Mouse (Mus musculus) midbrain, embryonic 11.5 days (tissue): ENCODE measurements around the gene Arid5b. TPM values are rescaled to one million over a fixed set of nuclear protein-coding genes. Genes with fewer than 3 reads are reported as not detected.
A peak's percentile ranks its signal among the peaks of the same experiment; 100 is the strongest.
"Not testable (repeated sequence)": the region's sequence is repeated elsewhere in the genome, so short reads cannot be mapped to it uniquely, and the experiment has no call there.

ENCODE experiments used
- ATAC-seq: fragments of 200-750 bp; cut with Nextera tagmentation; 2 replicates; pipeline ENCODE4 v1.8.0; 2017; ENCODE audit warnings: moderate TSS enrichment, moderate library complexity; ENCODE audit not compliant: low FRiP score
- DNase-seq: peaks from one replicate; pipeline ENCODE4 v3.0.0; 2015; ENCODE audit warnings: low spot score; ENCODE audit errors: missing footprints
- H3K27ac ChIP-seq: fragments of 300-500 bp; sonication (generic); 2 replicates; pipeline ENCODE4 v1.5.1; 2014; ENCODE audit warnings: low read depth, low read length
- H3K27me3 ChIP-seq: fragments of 300-500 bp; sonication (generic); 2 replicates; pipeline ENCODE4 v1.6.1; 2014; ENCODE audit warnings: mild to moderate bottlenecking, low read length, moderate library complexity, mixed read lengths; ENCODE audit not compliant: control insufficient read depth, insufficient read depth
- H3K36me3 ChIP-seq: fragments of 300-500 bp; sonication (generic); 2 replicates; pipeline ENCODE4 v1.6.1; 2014; ENCODE audit warnings: mild to moderate bottlenecking, low read length, moderate library complexity, mixed read lengths; ENCODE audit not compliant: control insufficient read depth, insufficient read depth
- H3K4me1 ChIP-seq: fragments of 300-500 bp; sonication (generic); 2 replicates; pipeline ENCODE4 v1.6.1; 2014; ENCODE audit warnings: low read length; ENCODE audit not compliant: control insufficient read depth, insufficient read depth
- H3K4me2 ChIP-seq: fragments of 300-500 bp; sonication (generic); 2 replicates; pipeline ENCODE4 v1.6.1; 2014; ENCODE audit warnings: mild to moderate bottlenecking, moderate library complexity
- H3K4me3 ChIP-seq: fragments of 300-500 bp; sonication (generic); 2 replicates; pipeline ENCODE4 v1.5.1; 2014; ENCODE audit warnings: low read depth, low read length
- H3K9ac ChIP-seq: fragments of 300-500 bp; sonication (generic); 2 replicates; pipeline ENCODE4 v1.6.1; 2014; ENCODE audit warnings: low read length
- H3K9me3 ChIP-seq: fragments of 300-500 bp; sonication (generic); 2 replicates; pipeline ENCODE4 v1.6.1; 2016; ENCODE audit warnings: low read length; ENCODE audit not compliant: control insufficient read depth
- WGBS: fragments of 180-500 bp; shearing (Covaris S2); extraction: QIAGEN DNeasy Blood & Tissue Kit; methylation state at CpG from one replicate; pipeline ENCODE4 v1.1.7; 2014; 5-methylcytosine and 5-hydroxymethylcytosine counted together
- polyA plus RNA-seq: library from polyadenylated mRNA; unstranded; fragments of >200 nt; fragmentation: Nextera tagmentation; extraction: Ambion mirVana; gene quantifications from 2 replicates; pipeline ENCODE4 v1.2.1, GENCODE M21; 2014

Gene Arid5b
- polyA plus RNA-seq, 1 experiment from 2014 or later = 13.4 TPM

DNA sequence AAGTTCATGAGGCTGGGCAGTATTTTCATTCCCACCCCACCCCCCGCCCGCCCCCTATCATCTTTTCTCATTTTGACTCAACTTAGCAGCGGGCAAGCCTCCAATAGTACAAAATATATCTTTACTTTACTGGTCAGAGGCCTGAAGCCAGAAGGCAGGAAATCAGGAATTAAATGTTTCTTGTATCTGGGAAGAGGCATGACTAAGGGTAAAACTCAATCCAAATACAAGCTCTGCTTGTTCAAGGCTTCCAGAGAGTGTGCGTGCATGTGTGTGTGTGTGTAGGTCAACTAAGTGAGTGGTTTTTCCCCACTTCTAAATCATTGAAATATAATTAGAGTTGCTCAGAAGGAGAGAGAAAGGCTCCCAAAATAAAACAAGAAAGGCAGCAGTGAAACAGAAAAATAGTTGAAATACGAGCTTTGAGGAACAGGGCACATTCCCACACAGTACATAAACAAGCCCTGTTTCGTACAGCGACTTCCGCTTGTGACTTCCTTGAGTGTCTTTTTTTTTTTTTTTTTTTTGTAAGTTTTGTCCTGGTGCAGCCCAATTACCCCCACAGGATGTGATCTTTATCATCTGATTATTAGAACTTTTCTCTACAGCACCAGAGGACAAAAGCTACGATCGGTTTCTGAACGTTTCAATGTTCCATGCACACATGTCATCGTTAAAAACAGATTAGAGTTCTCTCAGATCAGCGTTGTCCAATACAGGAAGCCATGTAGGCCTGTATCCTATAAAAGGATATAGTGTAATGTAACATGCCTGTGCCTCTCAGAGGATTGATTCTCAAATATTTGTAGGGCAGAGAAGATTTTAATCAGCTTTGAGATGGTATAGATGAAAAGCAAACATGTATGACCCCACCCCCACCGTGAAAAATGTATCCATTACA is 173.4 kb downstream of the Arid5b start:
- 69% methylated on average over 14 of the region's 14 CpGs for WGBS
- DNase-seq = peak; percentile 86
- H3K4me2 ChIP-seq = no peak overlapping the region

DNA sequence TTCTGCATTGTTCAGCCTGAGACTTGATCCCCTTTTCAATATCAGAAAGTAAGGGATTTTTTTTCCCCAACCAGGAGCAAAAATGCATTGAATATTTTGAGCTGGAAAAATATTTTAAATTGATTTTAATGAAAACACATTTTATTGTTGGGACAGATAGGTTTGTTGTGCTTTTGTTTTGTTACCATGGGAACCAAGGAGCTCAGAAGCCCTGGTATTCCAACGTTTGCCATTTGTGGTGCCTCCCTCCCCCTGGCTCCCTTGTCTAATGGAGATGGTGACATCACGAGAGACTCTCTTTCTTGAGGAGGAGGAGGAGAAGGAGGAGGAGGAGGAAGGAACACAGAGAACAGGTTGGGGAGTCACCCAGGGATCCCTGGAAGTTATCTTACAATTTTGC is 174.1 kb downstream of the Arid5b start:
- no peak overlapping the region for H3K9ac ChIP-seq
- H3K4me3 ChIP-seq = no peak overlapping the region
- H3K27me3 ChIP-seq = no peaks in the 10 kb centered on the region
- H3K9me3 ChIP-seq = no peaks in the 10 kb centered on the region
- H3K4me2 ChIP-seq = no peak overlapping the region
- peaks cover 5% of the 10 kb centered on the region; the same call in 1 of the 2 replicates for H3K4me1 ChIP-seq
- WGBS = 6% methylated on average over 2 of the region's 2 CpGs
- no peaks in the 10 kb centered on the region for H3K36me3 ChIP-seq
- no peak; the same call in 1 of the 2 replicates for ATAC-seq
- no peak overlapping the region for H3K27ac ChIP-seq
- DNase-seq = peak; percentile 89

More for the DNA sequence above, 173.4 kb downstream of the Arid5b start:
- Histone ChIP-seq H3K27me3 (no peaks in the 10 kb centered on the region), H3K9me3 (no peaks in the 10 kb centered on the region), H3K4me1 (peaks cover 5% of the 10 kb centered on the region; the same call in 1 of the 2 replicates), H3K4me3 (no peak overlapping the region), H3K36me3 (no peaks in the 10 kb centered on the region), H3K9ac (no peak overlapping the region), H3K27ac (no peak overlapping the region)
- ATAC-seq = no peak

- H3K4me1 ChIP-seq = peaks cover 5% of the 10 kb centered on the region; the same call in 1 of the 2 replicates
- H3K4me2 ChIP-seq = no peak overlapping the region
- 81% methylated on average over 5 of the region's 5 CpGs for WGBS
- no peak overlapping the region for H3K4me3 ChIP-seq
- no peak overlapping the region for H3K9ac ChIP-seq
- H3K27ac ChIP-seq = no peak overlapping the region
- ATAC-seq (0 out of 2 replicates have a peak, but pooled peaks have one; percentile 44), DNase-seq (no peak)
- no peaks in the 10 kb centered on the region for H3K9me3 ChIP-seq
- no peaks in the 10 kb centered on the region for H3K36me3 ChIP-seq
- H3K27me3 ChIP-seq = no peaks in the 10 kb centered on the region
Measured at GRCm38 (mm10) chr10:68103988-68104387, 174.6 kb downstream of the Arid5b start.

DNA sequence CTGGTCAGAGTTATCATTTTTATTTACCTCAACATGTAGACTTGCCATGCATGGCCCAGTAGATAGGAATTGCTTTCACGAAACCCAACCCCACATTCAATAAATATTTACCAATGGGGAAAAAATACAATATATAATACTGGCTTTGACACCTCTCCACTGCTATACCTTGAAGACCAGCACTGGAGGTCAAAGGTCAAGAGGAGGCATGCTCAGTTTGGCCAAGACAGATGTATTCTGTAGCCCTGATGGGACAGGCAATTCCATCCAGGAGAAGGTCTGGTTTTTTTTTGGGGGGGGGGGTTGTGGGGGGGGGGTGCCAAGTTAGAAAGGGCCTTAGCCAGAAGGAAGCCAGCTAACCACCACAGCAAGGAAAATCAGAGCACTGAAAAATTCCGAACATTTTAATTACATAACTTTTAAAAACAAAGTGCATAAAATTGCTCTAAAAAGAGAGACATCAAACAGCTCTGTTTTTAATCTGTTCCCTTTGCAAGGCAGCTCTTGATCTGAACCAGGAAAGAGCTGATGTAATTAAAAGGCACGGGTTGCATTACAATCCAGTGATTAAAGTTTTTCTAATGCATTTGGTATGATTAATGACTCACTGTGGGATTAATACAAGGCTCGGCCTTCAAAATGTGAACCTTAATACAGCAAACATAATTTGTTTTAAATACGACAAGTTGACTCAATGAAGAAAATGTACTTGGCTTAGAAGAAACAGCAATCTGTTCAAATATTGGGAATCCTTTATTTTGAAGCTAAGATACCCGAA is 175.3 kb downstream of the Arid5b start:
- Histone ChIP-seq H3K4me3 (no peak overlapping the region), H3K27ac (no peak overlapping the region), H3K9ac (no peak overlapping the region), H3K36me3 (no peaks in the 10 kb centered on the region; the same call in 1 of the 2 replicates), H3K4me2 (no peak overlapping the region), H3K4me1 (peaks cover 5% of the 10 kb centered on the region; the same call in 1 of the 2 replicates), H3K27me3 (no peaks in the 10 kb centered on the region), H3K9me3 (no peaks in the 10 kb centered on the region)
- DNase-seq = peak; percentile 84
- 83% methylated on average over 6 of the region's 6 CpGs for WGBS
- ATAC-seq = no peak; the same call in 1 of the 2 replicates

- no peaks in the 10 kb centered on the region for H3K27me3 ChIP-seq
- ATAC-seq = no peak
- H3K4me3 ChIP-seq = no peak overlapping the region
- peak; percentile 33 for DNase-seq
- no peaks in the 10 kb centered on the region for H3K9me3 ChIP-seq
- WGBS = 95% methylated on average over 6 of the region's 6 CpGs
- peaks cover 5% of the 10 kb centered on the region; the same call in 1 of the 2 replicates for H3K4me1 ChIP-seq
- H3K9ac ChIP-seq = no peak overlapping the region
- H3K27ac ChIP-seq = no peak overlapping the region
- H3K36me3 ChIP-seq = peaks cover 4% of the 10 kb centered on the region; the same call in 1 of the 2 replicates
- H3K4me2 ChIP-seq = no peak overlapping the region
Measured at GRCm38 (mm10) chr10:68102566-68102965, 176.0 kb downstream of the Arid5b start.

GRCm38 (mm10) chr10:68101251-68101650 is 177.3 kb downstream of the Arid5b start:
- DNase-seq = no peak
- no peak for ATAC-seq

GRCm38 (mm10) chr10:68100506-68100905 is 178.0 kb downstream of the Arid5b start:
- Histone ChIP-seq H3K9me3 (no peaks in the 10 kb centered on the region), H3K4me2 (no peak overlapping the region), H3K4me3 (no peak overlapping the region), H3K4me1 (peaks cover 5% of the 10 kb centered on the region; the same call in 1 of the 2 replicates), H3K27me3 (no peaks in the 10 kb centered on the region), H3K27ac (no peak overlapping the region), H3K36me3 (peaks cover 13% of the 10 kb centered on the region; the same call in 1 of the 2 replicates), H3K9ac (no peak overlapping the region)
- peak; percentile 23 for DNase-seq
- 93% methylated on average over 8 of the region's 8 CpGs for WGBS
- no peak for ATAC-seq

More at GRCm38 (mm10) chr10:68101251-68101650, 177.3 kb downstream of the Arid5b start:
- H3K4me2 ChIP-seq = no peak overlapping the region
- H3K4me1 ChIP-seq = peaks cover 5% of the 10 kb centered on the region; the same call in 1 of the 2 replicates
- no peak overlapping the region for H3K9ac ChIP-seq
- no peaks in the 10 kb centered on the region for H3K27me3 ChIP-seq
- no peaks in the 10 kb centered on the region for H3K9me3 ChIP-seq
- WGBS = 85% methylated on average over 4 of the region's 4 CpGs
- H3K36me3 ChIP-seq = peaks cover 13% of the 10 kb centered on the region; the same call in 1 of the 2 replicates
- no peak overlapping the region for H3K27ac ChIP-seq
- no peak overlapping the region for H3K4me3 ChIP-seq

DNA sequence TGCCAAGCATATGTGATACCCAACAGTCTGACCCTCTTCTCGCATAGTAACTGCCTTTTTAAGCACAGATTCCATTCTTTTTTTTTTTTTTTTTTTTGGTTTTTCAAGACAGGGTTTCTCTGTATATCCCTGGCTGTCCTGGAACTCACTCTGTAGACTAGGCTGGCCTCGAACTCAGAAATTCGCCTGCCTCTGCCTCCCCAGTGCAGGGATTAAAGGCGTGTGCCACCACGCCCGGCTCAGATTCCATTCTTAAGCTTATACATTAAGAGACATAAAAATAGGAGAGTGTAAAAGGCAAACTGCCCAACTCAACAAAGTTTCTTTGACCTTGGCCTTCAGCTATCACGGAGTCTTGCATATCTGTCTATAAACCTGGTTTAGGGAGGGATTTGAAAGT is 178.7 kb downstream of the Arid5b start:
- not testable (repeated sequence) for H3K4me3 ChIP-seq, H3K27ac ChIP-seq, H3K4me2 ChIP-seq, DNase-seq, H3K4me1 ChIP-seq, H3K9ac ChIP-seq, ATAC-seq, H3K9me3 ChIP-seq, H3K27me3 ChIP-seq
- H3K36me3 ChIP-seq = peaks cover 13% of the 10 kb centered on the region; the same call in 1 of the 2 replicates
- 91% methylated on average over 7 of the region's 7 CpGs for WGBS
